Mouse (Mus musculus): Measurements from ENCODE around the gene Gm9972. TPM values are rescaled to one million over a fixed set of nuclear protein-coding genes. Genes with fewer than 3 reads are reported as not detected.

Gene Gm9972
- polyA plus RNA-seq, 1 experiment: not detected

- no peak overlapping the region for H3K4me3 ChIP-seq (replicated peaks; ENCODE audit: insufficient read depth, low read depth, low read length)
- H3K27me3 ChIP-seq (ENCODE audit: control insufficient read depth, insufficient read depth, low read length): no peaks in the 10 kb centered on the region
- WGBS: 100% methylated on average over 1 of the region's 1 CpGs
- DNase-seq: no peak
- TF ChIP-seq POLR2A (IDR thresholded peaks at IDR 0.05; ENCODE audit: borderline replicate concordance, insufficient read depth, low read length) (no peak), CTCF (IDR thresholded peaks at IDR 0.05; ENCODE audit: borderline replicate concordance, insufficient read depth, low read depth, low read length) (no peak)
- H3K4me1 ChIP-seq (ENCODE audit: control insufficient read depth, insufficient read depth, low read length): no peaks in the 10 kb centered on the region; the same call in 1 of the 2 replicates
- H3K27ac ChIP-seq (ENCODE audit: insufficient read depth, low read length): no peak overlapping the region
Observed at GRCm38 (mm10) chr11:43049363-43049762, 13.8 kb downstream of the Gm9972 start.

- Histone ChIP-seq H3K4me1 (ENCODE audit: control insufficient read depth, insufficient read depth, low read length) (peaks cover 9% of the 10 kb centered on the region; the same call in 1 of the 2 replicates), H3K27ac (ENCODE audit: insufficient read depth, low read length) (no peak overlapping the region; the same call in 1 of the 2 replicates), H3K27me3 (ENCODE audit: control insufficient read depth, insufficient read depth, low read length) (no peaks in the 10 kb centered on the region), H3K4me3 (replicated peaks; ENCODE audit: insufficient read depth, low read depth, low read length) (no peak overlapping the region)
- TF ChIP-seq CTCF (IDR thresholded peaks at IDR 0.05; ENCODE audit: borderline replicate concordance, insufficient read depth, low read depth, low read length) (no peak), POLR2A (IDR thresholded peaks at IDR 0.05; ENCODE audit: borderline replicate concordance, insufficient read depth, low read length) (no peak)
- DNase-seq: peak; percentile 51 to 81
- WGBS: 23% methylated on average over 5 of the region's 5 CpGs
Observed at GRCm38 (mm10) chr11:43054972-43055371, 19.4 kb downstream of the Gm9972 start.

GRCm38 (mm10) chr11:43059437-43059970 is 24.0 kb downstream of the Gm9972 start:
- no peak overlapping the region for H3K27ac ChIP-seq (ENCODE audit: insufficient read depth, low read length)
- H3K4me3 ChIP-seq (replicated peaks; ENCODE audit: insufficient read depth, low read depth, low read length): no peak overlapping the region
- TF ChIP-seq POLR2A (IDR thresholded peaks at IDR 0.05; ENCODE audit: borderline replicate concordance, insufficient read depth, low read length) (no peak), CTCF (IDR thresholded peaks at IDR 0.05; ENCODE audit: borderline replicate concordance, insufficient read depth, low read depth, low read length) (no peak)
- 57% methylated on average over 5 of the region's 5 CpGs for WGBS
- peaks cover 8% of the 10 kb centered on the region; the same call in 1 of the 2 replicates for H3K4me1 ChIP-seq (ENCODE audit: control insufficient read depth, insufficient read depth, low read length)
- no peaks in the 10 kb centered on the region for H3K27me3 ChIP-seq (ENCODE audit: control insufficient read depth, insufficient read depth, low read length)
- no peak for DNase-seq

GRCm38 (mm10) chr11:43062286-43062685 is 26.7 kb downstream of the Gm9972 start:
- no peaks in the 10 kb centered on the region for H3K4me1 ChIP-seq (ENCODE audit: control insufficient read depth, insufficient read depth, low read length)
- no peak overlapping the region for H3K27ac ChIP-seq (ENCODE audit: insufficient read depth, low read length)
- H3K4me3 ChIP-seq (replicated peaks; ENCODE audit: insufficient read depth, low read depth, low read length): no peak overlapping the region
- TF ChIP-seq POLR2A (IDR thresholded peaks at IDR 0.05; ENCODE audit: borderline replicate concordance, insufficient read depth, low read length) (no peak), CTCF (IDR thresholded peaks at IDR 0.05; ENCODE audit: borderline replicate concordance, insufficient read depth, low read depth, low read length) (no peak)
- no peak for DNase-seq
- H3K27me3 ChIP-seq (ENCODE audit: control insufficient read depth, insufficient read depth, low read length): no peaks in the 10 kb centered on the region
- 15% methylated on average over 3 of the region's 3 CpGs for WGBS

- no peak for DNase-seq
- no peak overlapping the region for H3K27ac ChIP-seq (ENCODE audit: insufficient read depth, low read length)
- no peak for TF ChIP-seq CTCF (IDR thresholded peaks at IDR 0.05; ENCODE audit: borderline replicate concordance, insufficient read depth, low read depth, low read length)
- H3K4me3 ChIP-seq (replicated peaks; ENCODE audit: insufficient read depth, low read depth, low read length): no peak overlapping the region
- no peaks in the 10 kb centered on the region for H3K27me3 ChIP-seq (ENCODE audit: control insufficient read depth, insufficient read depth, low read length)
- H3K4me1 ChIP-seq (ENCODE audit: control insufficient read depth, insufficient read depth, low read length): no peaks in the 10 kb centered on the region
- WGBS: 78% methylated on average over 8 of the region's 8 CpGs
Observed at GRCm38 (mm10) chr11:43086309-43087050, 50.9 kb downstream of the Gm9972 start.

Other genes starting within 250 kb of the Gm9972 start
- 1.4 and 1.6 TPM in 2 replicates for gene Atp10b, start 114.1 kb downstream of the Gm9972 start, polyA plus RNA-seq (2012; rRNA removed)

Measured in cerebellum, adult 2 months (tissue).